Mouse (Mus musculus) gastrocnemius, adult 2 months (tissue): ENCODE measurements at regions not wholly inside any gene's neighbourhood (a gene's known extent, or its start where the extent isn't known, plus 50 kb on each side); places are given as distances from the start of the nearest gene placed in this dataset.

ENCODE experiments used
- DNase-seq: peaks from one replicate; pipeline ENCODE4 v3.0.0; 2022
- H3K27ac ChIP-seq: fragments of 200-600 bp; 2 replicates; pipeline ENCODE4 v1.8.1; 2022; ENCODE audit warnings: mild to moderate bottlenecking
- H3K4me3 ChIP-seq: fragments of 200-600 bp; 2 replicates; pipeline ENCODE4 v1.8.1; 2022; ENCODE audit warnings: mild to moderate bottlenecking, moderate library complexity
- CTCF ChIP-seq: fragments of 200-600 bp; IDR thresholded peaks from 2 replicates; pipeline ENCODE4 v1.8.1; 2022; ENCODE audit warnings: antibody characterized with exemption, mild to moderate bottlenecking, moderate library complexity
- intact Hi-C: fragments of 180-260 bp; cut with DNase I; formaldehyde crosslinking; loops from one replicate; pipeline ENCODE4 v1.15.1; 2025

DNA sequence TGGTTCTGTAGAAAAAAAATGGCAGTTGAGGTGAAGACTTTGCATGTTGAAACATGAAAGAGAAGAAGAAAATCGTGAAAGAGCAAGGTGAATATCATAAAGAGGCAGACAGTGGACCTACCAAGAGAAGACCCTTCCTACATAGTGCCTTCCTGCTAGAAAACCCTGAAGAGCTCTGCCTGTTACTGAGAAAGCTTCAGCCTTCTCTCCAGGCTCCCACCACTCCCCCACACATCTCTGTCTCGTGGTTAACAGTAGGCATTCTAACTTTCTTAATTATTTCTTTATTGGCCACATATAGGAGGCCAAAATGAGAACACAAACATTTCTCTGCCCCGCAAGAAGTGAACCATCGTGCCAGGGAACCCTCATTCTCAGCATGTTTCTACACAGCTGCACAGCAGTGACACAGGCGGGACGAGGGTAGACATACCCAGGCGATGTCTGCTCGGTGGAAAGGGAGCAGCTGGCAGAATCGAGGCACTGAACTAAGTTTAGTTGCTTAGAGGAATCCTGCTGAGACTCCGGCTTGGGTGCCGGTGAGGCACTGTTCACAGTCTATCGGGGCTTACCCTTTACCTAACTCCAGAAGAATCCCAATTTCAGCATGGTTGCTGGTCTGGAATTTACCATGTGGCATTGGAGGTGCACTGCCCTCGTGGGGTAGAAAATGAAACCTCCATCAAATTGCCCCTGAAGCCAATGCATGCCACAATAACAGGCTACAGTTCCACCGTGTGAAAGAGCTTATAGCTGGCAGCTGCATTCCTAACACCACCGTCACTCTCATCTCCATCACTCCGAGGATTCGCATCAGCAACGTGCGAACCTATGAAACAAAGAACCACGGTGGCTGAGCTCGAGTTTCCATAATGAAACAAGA is 260.4 kb upstream of the Tsc22d2 start:
- intact Hi-C loops: no loop called here
- no peak for TF ChIP-seq CTCF
- H3K4me3 ChIP-seq: peak overlapping the region; percentile 50
- no peak for DNase-seq
- H3K27ac ChIP-seq: no peak overlapping the region

DNA sequence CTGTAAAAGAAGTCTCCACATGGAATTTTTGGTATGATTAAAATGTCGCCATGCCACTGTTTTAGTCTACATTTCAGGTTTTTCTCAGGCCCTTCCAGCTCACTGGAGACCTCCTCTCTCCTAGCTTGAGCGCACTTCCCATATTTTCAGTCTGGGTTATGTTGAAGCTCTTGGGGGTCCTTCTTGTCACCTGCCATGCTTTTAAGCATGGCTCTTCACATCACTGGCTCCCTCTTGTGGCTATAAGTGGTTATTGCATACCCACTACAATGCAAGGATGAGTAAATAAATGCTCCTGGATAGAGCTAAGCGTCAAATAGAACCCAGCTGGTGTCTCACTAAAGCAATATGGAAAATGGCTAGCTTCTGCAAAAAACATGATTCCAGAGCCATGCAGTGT is 255.1 kb upstream of the Tsc22d2 start:
- intact Hi-C loops: no loop called here
- Histone ChIP-seq H3K27ac (no peak overlapping the region), H3K4me3 (no peak overlapping the region)
- DNase-seq: no peak
- TF ChIP-seq CTCF: peak; percentile 86

DNA sequence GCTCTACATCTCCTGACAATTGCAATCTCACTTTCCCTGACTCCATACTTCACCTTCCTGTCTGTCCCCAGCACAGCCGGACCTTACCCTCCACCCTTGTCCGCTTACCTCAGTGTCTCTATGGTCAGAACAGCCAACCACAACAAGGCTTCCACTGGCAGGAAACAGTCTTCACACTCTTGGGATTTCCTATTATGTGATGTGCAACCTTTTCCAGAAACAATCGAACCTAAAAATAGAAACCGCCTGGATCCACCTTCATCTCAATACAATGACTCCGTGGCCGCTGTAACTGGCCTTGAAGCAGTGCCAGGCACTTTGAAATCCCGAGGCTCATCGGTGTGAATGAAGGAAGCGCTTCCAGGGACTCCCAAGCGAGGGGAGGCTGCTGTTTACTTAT is 252.3 kb upstream of the Tsc22d2 start:
- no peak for TF ChIP-seq CTCF
- intact Hi-C loops: loop anchor here (2.0 to 5.0 kb wide), 2 partner anchors 255 to 329 kb away; no protein-coding TSS in a partner anchor
- DNase-seq: peak; percentile 24
- Histone ChIP-seq H3K27ac (peak overlapping the region; percentile 48; the same call in 1 of the 2 replicates), H3K4me3 (no peak overlapping the region)

DNA sequence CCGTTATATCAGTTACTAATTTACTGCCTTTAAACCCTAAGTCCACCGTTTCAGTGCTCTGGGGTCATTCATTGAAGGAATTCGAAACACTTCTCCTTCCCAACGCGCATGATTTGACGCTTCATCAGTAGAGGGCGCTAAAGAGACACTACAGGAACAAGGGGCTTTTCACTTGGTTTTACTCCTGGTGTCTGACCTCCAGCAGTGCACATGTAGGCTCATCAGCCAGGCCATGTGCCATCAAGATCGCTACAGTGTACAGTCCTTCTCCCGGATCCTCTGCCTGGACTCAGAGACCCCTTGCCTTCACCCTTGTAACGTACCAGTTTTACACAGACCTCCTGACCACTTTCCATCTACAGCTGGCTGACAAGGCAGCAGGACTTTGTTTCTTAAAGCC is 250.7 kb upstream of the Tsc22d2 start:
- peak; percentile 95 for TF ChIP-seq CTCF
- Histone ChIP-seq H3K4me3 (peak overlapping the region; percentile 36), H3K27ac (0 out of 2 replicates have a peak overlapping the region, but pooled peaks have one; percentile 29)
- DNase-seq: peak; percentile 65
- intact Hi-C loops: loop anchor here (2.0 to 5.0 kb wide), 2 partner anchors 253 to 327 kb away; no protein-coding TSS in a partner anchor

DNA sequence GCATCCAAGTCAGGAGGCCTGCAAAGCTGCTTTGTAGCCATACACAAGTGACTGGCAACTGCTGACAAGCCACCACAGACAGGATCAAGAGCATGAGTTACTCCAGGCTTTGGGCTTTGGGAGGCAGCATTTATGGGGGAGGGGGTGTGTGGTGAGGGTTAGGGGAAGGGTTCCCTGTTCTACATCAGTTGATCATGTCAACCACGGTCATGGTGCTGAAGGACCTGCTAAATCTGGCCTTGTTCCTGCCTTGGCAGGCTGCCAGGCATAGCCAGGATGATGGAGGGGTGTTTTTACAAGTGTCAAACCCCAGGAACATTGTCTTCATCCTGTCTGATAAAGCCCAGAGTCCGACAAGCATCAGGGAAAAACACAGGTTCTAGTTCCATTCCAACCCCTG is 247.9 kb upstream of the Tsc22d2 start:
- no peak for DNase-seq
- intact Hi-C loops: no loop called here
- Histone ChIP-seq H3K4me3 (no peak overlapping the region), H3K27ac (no peak overlapping the region)
- TF ChIP-seq CTCF: no peak

DNA sequence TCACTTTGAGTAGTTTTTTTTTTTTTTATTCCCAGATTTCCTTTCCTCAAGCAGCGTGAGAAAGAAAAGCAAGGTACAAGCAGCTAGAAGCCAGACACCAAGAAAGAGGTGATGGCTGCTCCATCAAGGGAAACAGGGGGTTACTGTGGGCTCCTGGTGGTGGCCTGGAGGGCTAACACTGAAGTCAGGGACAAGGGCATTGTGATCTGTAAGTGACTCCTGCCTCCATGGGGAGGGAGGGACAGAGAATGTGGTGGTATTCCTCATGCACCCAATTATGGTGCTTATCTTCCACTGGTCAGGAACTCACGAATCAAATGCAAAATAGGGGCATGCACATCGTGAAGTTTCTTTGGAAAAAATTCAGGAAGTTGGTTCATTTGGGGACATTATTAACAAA is 247.4 kb upstream of the Tsc22d2 start:
- TF ChIP-seq CTCF: no peak
- H3K27ac ChIP-seq: no peak overlapping the region
- no peak for DNase-seq
- intact Hi-C loops: no loop called here
- H3K4me3 ChIP-seq: no peak overlapping the region

DNA sequence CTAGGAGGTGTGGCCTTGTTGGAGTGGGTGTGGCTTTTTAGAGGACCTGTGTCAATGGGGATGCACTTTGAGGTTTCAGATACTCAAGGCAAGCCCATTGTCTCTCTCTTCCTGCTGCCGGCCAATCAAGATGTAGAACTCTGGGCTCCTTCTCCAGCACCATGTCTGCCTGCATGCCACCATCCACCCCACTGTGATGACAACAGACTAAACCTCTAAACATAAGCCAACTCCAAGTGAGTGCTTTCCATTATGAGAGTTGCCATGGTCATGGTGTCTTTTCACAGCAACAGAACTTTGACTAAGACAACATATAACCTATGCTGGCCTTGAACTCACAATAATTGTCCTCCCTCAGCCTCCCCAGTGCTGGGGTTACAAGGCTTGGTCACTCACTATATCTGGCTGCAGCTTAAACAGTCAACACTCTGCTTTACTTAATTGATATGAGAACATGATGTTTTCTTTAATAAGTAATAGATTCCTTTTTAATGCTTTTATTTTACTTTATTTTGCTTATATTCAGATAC is 246.7 kb upstream of the Tsc22d2 start:
- intact Hi-C loops: no loop called here
- no peak for TF ChIP-seq CTCF
- H3K27ac ChIP-seq: no peak overlapping the region
- no peak for DNase-seq
- H3K4me3 ChIP-seq: no peak overlapping the region

DNA sequence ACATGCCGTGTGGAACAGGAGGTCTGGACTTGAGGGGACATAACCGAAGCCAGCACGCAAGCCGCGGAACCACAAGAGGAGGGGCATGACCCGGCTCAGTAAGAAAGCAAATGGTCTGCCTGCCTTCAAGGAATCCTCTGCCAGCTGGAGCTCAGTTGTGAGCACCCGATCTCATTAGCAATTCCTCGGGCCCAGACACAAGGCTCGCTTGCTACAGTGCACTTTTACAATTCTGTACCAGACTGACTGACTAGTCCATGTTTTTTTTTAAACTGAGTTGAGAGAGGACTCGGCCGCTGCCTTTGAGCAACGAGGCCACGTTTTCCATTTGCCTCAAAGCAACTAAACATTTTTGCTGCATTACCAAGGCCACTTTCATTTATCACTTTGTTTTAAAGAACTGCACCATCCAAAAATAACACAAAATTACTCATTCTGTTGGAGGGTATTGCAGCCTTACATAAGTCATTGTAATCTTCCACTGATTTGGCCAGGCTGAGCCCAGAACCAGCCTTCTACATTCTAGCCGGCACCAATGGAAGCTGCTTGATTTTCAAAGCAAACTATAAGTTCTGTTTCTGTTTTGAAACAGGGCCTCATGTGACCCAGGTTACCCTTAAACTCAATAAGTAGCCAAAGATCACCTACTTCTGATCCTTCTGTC is 245.9 kb upstream of the Tsc22d2 start:
- Histone ChIP-seq H3K27ac (peak overlapping the region; percentile 25; the same call in 1 of the 2 replicates), H3K4me3 (peak overlapping the region; percentile 2; the same call in 1 of the 2 replicates)
- DNase-seq: peak; percentile 39
- intact Hi-C loops: no loop called here
- no peak for TF ChIP-seq CTCF

DNA sequence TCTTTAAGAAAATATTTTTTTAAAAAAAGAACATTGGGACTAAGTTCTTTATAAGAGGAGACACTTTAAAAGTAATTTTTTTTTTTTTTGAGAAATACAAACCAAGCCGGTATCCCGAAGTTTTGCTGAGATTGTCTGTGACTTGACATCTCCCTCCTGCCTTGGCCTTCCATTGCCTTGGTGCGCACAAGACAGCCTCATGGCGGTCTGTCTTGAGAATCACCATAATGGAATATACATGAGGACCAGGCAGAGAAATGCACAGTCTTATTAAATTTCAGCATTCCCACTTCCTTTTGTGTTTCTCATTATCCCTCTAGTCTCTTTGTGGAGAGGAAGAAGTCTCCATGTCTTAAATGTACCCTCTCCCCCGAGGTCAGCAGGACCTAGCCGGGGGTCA is 244.7 kb upstream of the Tsc22d2 start:
- no peak overlapping the region for H3K27ac ChIP-seq
- TF ChIP-seq CTCF: no peak
- intact Hi-C loops: no loop called here
- DNase-seq: no peak
- no peak overlapping the region for H3K4me3 ChIP-seq

DNA sequence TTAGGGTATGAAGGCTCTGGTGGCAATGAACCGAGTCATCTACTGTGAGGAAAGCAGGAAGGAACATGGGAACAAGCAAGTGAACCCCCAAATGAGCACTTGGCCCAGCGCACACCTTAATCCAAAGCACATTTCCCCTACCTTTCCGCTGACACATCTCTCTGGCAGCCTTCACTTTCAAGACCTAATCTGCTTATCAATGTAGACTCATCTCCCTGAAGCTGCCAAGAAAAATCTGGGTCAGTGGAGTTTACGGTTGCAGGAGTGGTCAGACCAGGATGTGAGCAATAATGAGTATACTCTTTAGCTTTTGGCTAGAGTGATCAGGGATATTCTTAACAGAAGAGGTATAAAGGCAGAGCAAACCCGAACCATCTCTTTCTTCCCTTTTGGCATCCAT is 242.4 kb upstream of the Tsc22d2 start:
- Histone ChIP-seq H3K27ac (no peak overlapping the region), H3K4me3 (no peak overlapping the region)
- no peak for DNase-seq
- intact Hi-C loops: no loop called here
- no peak for TF ChIP-seq CTCF

DNA sequence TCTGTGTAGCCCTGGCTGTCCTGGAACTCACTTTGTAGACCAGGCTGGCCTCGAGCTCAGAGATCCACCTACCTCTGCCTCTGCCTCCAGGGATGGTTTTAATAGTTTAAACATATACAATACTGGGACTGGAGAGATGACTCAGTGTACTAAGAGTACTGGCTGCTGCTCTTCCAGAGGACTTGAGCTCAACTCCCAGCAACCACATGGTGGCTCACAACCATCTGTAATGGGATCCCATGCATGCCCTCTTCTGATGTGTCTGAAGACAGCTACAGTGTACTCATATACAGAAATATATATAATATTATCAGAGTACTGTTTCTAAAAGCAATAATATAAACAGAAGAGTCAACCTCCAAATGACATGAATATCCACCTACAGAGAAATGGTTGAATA is 240.7 kb upstream of the Tsc22d2 start:
- no peak for TF ChIP-seq CTCF

DNA sequence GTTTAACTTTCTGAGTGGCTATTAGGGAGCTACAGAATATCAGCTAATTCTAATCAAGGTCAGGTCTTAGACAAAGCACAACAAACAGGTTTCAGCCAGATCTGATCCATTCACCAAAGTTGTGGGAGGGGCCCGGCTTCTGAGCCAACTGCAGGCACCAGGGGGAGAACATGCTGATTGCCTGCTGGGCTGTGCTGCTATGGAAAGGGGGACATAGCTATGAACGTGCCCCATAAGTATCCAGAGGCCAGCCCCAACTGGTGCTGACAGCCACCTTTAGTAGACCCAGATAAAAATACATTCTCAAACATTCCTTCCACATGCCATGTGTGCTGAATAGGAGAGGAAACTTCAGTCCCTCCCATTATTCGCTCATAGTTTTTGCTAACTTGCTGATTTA is 232.8 kb upstream of the Tsc22d2 start:
- DNase-seq: no peak
- TF ChIP-seq CTCF: no peak
- Histone ChIP-seq H3K27ac (no peak overlapping the region), H3K4me3 (no peak overlapping the region)
- intact Hi-C loops: no loop called here

More for the DNA sequence above, 240.7 kb upstream of the Tsc22d2 start:
- no peak for DNase-seq
- intact Hi-C loops: no loop called here
- Histone ChIP-seq H3K27ac (no peak overlapping the region), H3K4me3 (no peak overlapping the region)

DNA sequence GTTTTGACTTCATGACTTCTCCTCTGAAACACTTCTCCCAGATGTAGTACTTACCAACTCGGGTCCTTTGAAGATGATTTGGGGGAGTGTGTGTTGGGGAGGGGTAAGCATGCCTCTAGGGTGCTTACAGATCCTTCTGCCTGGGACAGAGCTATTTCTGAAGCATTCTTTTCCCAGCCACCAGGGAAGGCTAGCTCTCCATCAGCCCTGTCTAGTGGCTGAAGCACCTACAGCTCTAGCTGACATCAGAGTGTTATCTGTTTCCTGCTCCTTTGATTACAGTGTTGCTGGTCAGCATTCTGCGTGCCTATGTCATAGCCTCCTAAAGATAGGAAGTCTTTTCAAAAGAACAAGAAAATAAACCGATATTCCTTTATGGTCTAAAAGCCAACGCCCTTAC is 232.2 kb upstream of the Tsc22d2 start:
- no peak overlapping the region for H3K27ac ChIP-seq
- intact Hi-C loops: no loop called here
- no peak for DNase-seq
- H3K4me3 ChIP-seq: no peak overlapping the region
- no peak for TF ChIP-seq CTCF
